Mouse (Mus musculus) myocyte (in vitro differentiated cells): ENCODE measurements around the gene Cox6a2. TPM values are rescaled to one million over a fixed set of nuclear protein-coding genes. Genes with fewer than 3 reads are reported as not detected.

Experiments used
- H3K27me3 ChIP-seq: one replicate; pipeline ENCODE4 v1.6.1; 2011; ENCODE audit not compliant: control insufficient read depth, insufficient read depth, insufficient read length
- H3K36me3 ChIP-seq: one replicate; pipeline ENCODE4 v1.6.1; 2011; ENCODE audit not compliant: control insufficient read depth, insufficient read depth
- H3K4me2 ChIP-seq: one replicate; pipeline ENCODE4 v1.6.1; 2011; ENCODE audit warnings: low read depth, control low read depth
- H3K4me3 ChIP-seq: one replicate; pipeline ENCODE4 v1.5.1; 2011; ENCODE audit warnings: mild to moderate bottlenecking, control low read depth, moderate library complexity
- H3K79me2 ChIP-seq: one replicate; pipeline ENCODE4 v1.6.1; 2011; ENCODE audit not compliant: control insufficient read depth, insufficient read depth
- H3ac ChIP-seq: one replicate; pipeline ENCODE4 v1.6.1; 2011; ENCODE audit not compliant: control insufficient read depth, insufficient read length
- CEBPB ChIP-seq: IDR thresholded peaks from 2 replicates; pipeline ENCODE4 v1.6.1; 2011; ENCODE audit warnings: mild to moderate bottlenecking, moderate library complexity; ENCODE audit not compliant: poor library complexity, insufficient read depth, severe bottlenecking
- E2F4 ChIP-seq: IDR thresholded peaks from one replicate; pipeline ENCODE4 v1.6.1; 2011; ENCODE audit warnings: mild to moderate bottlenecking, control low read depth, moderate library complexity; ENCODE audit not compliant: insufficient read depth
- MAX ChIP-seq: IDR thresholded peaks from one replicate; pipeline ENCODE4 v1.6.1; 2011; ENCODE audit warnings: low read depth, mild to moderate bottlenecking, control low read depth
- MYOD1 ChIP-seq, 3 experiments: IDR thresholded peaks; one replicate each; pipeline ENCODE4 v1.6.1; 2011; ENCODE audit warnings: control low read depth in 2 of 3, low read depth in 2 of 3, mild to moderate bottlenecking in 2 of 3, moderate library complexity in 1 of 3; ENCODE audit not compliant: insufficient read length in 2 of 3, control insufficient read depth in 1 of 3
- MYOG ChIP-seq, 3 experiments: IDR thresholded peaks; one replicate each; pipeline ENCODE4 v1.6.1; 2011; ENCODE audit warnings: control low read depth in 2 of 3, low read depth in 2 of 3, mild to moderate bottlenecking in 2 of 3; ENCODE audit not compliant: insufficient read length in 2 of 3, control insufficient read depth in 1 of 3, insufficient read depth in 1 of 3
- POLR2A ChIP-seq: IDR thresholded peaks from one replicate; pipeline ENCODE4 v1.6.1; 2011; ENCODE audit warnings: low read depth, mild to moderate bottlenecking, control low read depth, moderate library complexity; ENCODE audit not compliant: insufficient read length
- POLR2AphosphoS2 ChIP-seq: IDR thresholded peaks from one replicate; pipeline ENCODE4 v1.6.1; 2011; ENCODE audit warnings: low read depth, control low read depth; ENCODE audit not compliant: insufficient read length
- REST ChIP-seq: IDR thresholded peaks from one replicate; pipeline ENCODE4 v1.6.1; 2011; ENCODE audit warnings: mild to moderate bottlenecking, control low read depth, moderate library complexity; ENCODE audit not compliant: insufficient read depth, insufficient read length
- SRF ChIP-seq: IDR thresholded peaks from one replicate; pipeline ENCODE4 v1.6.1; 2011; ENCODE audit warnings: low read depth; ENCODE audit not compliant: control insufficient read depth, insufficient read length
- TCF12 ChIP-seq: IDR thresholded peaks from one replicate; pipeline ENCODE4 v1.6.1; 2011; ENCODE audit warnings: mild to moderate bottlenecking, control low read depth; ENCODE audit not compliant: poor library complexity, insufficient read depth, severe bottlenecking
- TCF3 ChIP-seq: IDR thresholded peaks from one replicate; pipeline ENCODE4 v1.6.1; 2011; ENCODE audit warnings: low read depth, control low read depth; ENCODE audit not compliant: insufficient read length
- USF1 ChIP-seq: IDR thresholded peaks from one replicate; pipeline ENCODE4 v1.6.1; 2011; ENCODE audit warnings: low read depth, mild to moderate bottlenecking, control low read depth, moderate library complexity
- polyA plus RNA-seq: library from polyadenylated mRNA; unstranded; fragments of >200 nt; fragmentation: generic; extraction: Trizol; gene quantifications from one replicate; pipeline ENCODE4 v1.2.1, GENCODE M21; 2012; ENCODE audit warnings: missing spikeins

Cox6a2 gene
- polyA plus RNA-seq, 1 experiment: 1,017 TPM

DNA sequence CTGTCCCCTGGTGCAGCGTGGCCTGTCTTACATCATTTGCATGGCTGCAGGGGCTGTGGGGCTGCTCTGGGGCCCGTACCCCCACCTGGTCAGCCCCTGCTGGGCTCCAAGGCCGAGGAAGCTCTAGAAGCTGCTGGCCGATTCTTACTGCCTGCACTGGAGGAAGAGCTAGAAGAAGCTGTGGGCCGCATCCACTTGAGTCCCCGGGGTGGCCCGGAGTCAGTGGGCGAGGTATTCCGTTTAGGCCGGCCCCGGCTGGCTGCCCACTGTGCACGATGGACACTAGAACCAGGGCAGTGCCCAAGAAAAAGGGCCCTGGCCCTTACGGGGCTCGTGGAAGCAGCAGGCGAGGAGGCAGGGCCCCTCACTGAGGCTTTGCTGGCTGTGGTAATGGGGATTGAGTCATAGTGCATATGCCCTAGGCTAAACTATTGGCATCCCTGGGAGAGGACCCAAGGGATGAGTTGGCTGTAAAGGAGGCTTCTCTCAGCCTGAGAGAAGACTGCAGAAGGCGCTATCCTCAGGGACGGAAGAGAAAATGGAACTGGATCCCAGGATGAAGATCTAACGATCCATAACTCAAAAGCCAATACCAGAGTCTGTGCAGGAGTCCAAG lies 38.3 kb upstream of the Cox6a2 start:
- Histone ChIP-seq H3K4me3 (no peak overlapping the region), H3K79me2 (peaks cover 22% of the 10 kb centered on the region), H3K27me3 (no peaks in the 10 kb centered on the region), H3K4me2 (no peak overlapping the region), H3K36me3 (peaks cover 6% of the 10 kb centered on the region), H3ac (no peak overlapping the region)
- TF ChIP-seq USF1 (no peak), MYOD1 (IDR thresholded peaks at IDR 0.05; ENCODE audit: control insufficient read depth in 1 of 3, insufficient read length in 2 of 3, low read depth in 2 of 3) (no peak), TCF12 (no peak), MYOG (IDR thresholded peaks at IDR 0.05; ENCODE audit: control insufficient read depth in 1 of 3, insufficient read depth in 1 of 3, insufficient read length in 2 of 3, low read depth in 2 of 3) (no peak), SRF (no peak), MAX (no peak), POLR2AphosphoS2 (no peak), CEBPB (no peak), E2F4 (no peak), TCF3 (no peak), POLR2A (no peak), REST (no peak)

DNA sequence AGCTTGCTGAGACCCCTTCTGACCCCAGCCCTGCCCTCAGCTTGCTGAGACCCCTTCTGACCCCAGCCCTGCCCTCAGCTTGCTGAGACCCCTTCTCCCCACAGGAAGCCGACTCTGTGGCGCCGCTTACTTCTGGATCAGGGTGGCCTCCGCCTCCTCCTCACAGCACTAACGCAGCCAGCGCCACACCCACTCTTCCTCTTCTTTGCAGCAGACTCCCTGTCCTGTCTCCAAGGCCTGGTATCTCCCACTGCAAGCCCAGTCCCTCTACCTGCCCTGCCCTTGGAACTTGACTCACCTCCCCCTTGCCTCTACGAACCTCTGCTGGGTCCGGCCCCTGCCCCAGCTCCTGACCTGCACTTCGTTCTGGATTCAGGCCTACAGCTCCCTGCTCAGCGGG lies 37.7 kb upstream of the Cox6a2 start:
- Histone ChIP-seq H3K4me3 (no peak overlapping the region), H3K79me2 (peaks cover 16% of the 10 kb centered on the region), H3K4me2 (no peak overlapping the region), H3ac (no peak overlapping the region), H3K27me3 (no peaks in the 10 kb centered on the region), H3K36me3 (peaks cover 4% of the 10 kb centered on the region)
- TF ChIP-seq POLR2A (no peak), SRF (no peak), MYOD1 (IDR thresholded peaks at IDR 0.05; ENCODE audit: control insufficient read depth in 1 of 3, insufficient read length in 2 of 3, low read depth in 2 of 3) (no peak), CEBPB (no peak), POLR2AphosphoS2 (no peak), REST (no peak), MYOG (IDR thresholded peaks at IDR 0.05; ENCODE audit: control insufficient read depth in 1 of 3, insufficient read depth in 1 of 3, insufficient read length in 2 of 3, low read depth in 2 of 3) (no peak), E2F4 (no peak), USF1 (no peak), MAX (no peak), TCF3 (no peak), TCF12 (no peak)

DNA sequence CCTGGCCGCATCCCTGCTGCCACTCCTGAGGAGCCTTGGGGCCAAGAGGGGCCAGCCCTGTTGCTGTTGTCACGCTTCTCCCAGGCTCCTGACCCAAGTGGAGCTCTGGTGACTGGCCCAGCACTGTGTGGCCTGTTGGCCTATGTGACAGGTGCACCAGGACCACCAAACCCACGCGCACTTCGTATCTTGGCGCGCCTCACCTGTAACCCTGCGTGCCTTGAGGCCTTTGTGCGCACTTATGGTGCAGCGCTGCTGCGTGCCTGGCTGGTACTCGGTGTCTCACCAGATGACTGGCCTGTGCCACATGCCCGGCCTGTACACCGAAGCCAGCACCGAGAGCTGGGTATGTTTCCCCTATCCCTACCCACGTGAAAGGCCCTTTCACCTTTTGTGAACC lies 36.1 kb upstream of the Cox6a2 start:
- Histone ChIP-seq H3K4me3 (no peak overlapping the region), H3K27me3 (no peaks in the 10 kb centered on the region), H3K79me2 (peaks cover 3% of the 10 kb centered on the region), H3K4me2 (no peak overlapping the region), H3ac (no peak overlapping the region), H3K36me3 (peaks cover 4% of the 10 kb centered on the region)
- TF ChIP-seq TCF12 (no peak), CEBPB (no peak), MAX (no peak), POLR2A (no peak), MYOD1 (IDR thresholded peaks at IDR 0.05; ENCODE audit: control insufficient read depth in 1 of 3, insufficient read length in 2 of 3, low read depth in 2 of 3) (no peak), POLR2AphosphoS2 (no peak), SRF (no peak), USF1 (no peak), REST (no peak), TCF3 (no peak)

DNA sequence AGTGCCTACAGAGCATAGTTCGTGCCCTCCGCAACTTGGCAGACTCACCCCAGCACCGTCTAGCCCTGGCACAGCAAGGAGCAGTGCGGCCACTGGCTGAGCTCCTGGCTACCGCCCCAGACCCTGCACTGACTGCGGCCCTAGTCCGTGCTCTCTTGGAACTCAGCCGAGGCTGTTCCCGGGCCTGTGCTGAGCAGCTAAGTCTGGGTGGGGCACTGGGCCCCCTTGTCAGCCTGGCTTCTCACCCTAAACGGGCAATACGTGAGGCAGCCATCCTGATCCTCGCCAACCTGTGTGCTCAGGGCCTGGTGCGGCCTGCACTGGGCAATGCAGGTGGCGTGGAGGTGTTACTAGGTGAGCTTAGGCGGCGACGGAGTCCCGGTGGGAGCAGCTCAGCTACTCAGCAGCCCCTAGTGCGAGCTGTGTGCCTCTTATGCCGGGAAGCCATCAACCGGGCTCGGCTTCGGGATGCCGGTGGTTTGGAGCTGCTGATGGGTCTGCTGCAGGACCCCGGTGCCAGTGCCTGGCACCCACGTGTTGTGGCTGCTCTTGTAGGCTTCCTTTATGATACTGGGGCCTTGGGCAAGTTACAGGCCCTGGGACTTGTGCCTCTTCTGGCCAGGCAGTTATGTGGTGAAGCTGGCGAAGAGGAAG lies 34.1 kb upstream of the Cox6a2 start:
- Histone ChIP-seq H3K4me2 (no peak overlapping the region), H3K27me3 (no peaks in the 10 kb centered on the region), H3K36me3 (peaks cover 4% of the 10 kb centered on the region), H3K4me3 (no peak overlapping the region), H3K79me2 (no peaks in the 10 kb centered on the region), H3ac (no peak overlapping the region)
- no peak for TF ChIP-seq POLR2AphosphoS2
- TF ChIP-seq MYOG (IDR thresholded peaks at IDR 0.05; ENCODE audit: control insufficient read depth in 1 of 3, insufficient read depth in 1 of 3, insufficient read length in 2 of 3, low read depth in 2 of 3): no peak
- no peak for TF ChIP-seq USF1
- TF ChIP-seq SRF: no peak
- TF ChIP-seq MYOD1 (IDR thresholded peaks at IDR 0.05; ENCODE audit: control insufficient read depth in 1 of 3, insufficient read length in 2 of 3, low read depth in 2 of 3): no peak
- TF ChIP-seq REST: no peak
- no peak for TF ChIP-seq POLR2A
- no peak for TF ChIP-seq TCF3
- no peak for TF ChIP-seq MAX
- no peak for TF ChIP-seq TCF12
- no peak for TF ChIP-seq CEBPB
- TF ChIP-seq E2F4: no peak
